Mouse (Mus musculus) intestine, embryonic 14.5 days (tissue): ENCODE data around the gene Ensa. TPM values are rescaled to one million over a fixed set of nuclear protein-coding genes. Genes with fewer than 3 reads are reported as not detected.

Experiments
- ATAC-seq: fragments of 200-750 bp; cut with Nextera tagmentation; replicated peaks from 2 replicates; pipeline ENCODE4 v1.8.0; 2017; ENCODE audit warnings: low read depth, moderate number of reproducible peaks, moderate TSS enrichment, moderate library complexity; ENCODE audit not compliant: low FRiP score, low TSS enrichment
- DNase-seq: peaks from one replicate; pipeline ENCODE4 v3.0.0-alpha.2; 2018; ENCODE audit warnings: low spot score
- H3K27ac ChIP-seq: fragments of 300-500 bp; sonication (generic); 2 replicates; pipeline ENCODE4 v1.5.1; 2014; ENCODE audit warnings: low read depth, mild to moderate bottlenecking, control low read depth
- H3K27me3 ChIP-seq: fragments of 300-500 bp; sonication (generic); replicated peaks from 2 replicates; pipeline ENCODE4 v1.6.1; 2014; ENCODE audit warnings: low read length, control low read depth; ENCODE audit not compliant: control insufficient read depth, insufficient read depth
- H3K36me3 ChIP-seq: fragments of 300-500 bp; sonication (generic); 2 replicates; pipeline ENCODE4 v1.6.1; 2014; ENCODE audit warnings: low read length, control low read depth; ENCODE audit not compliant: control insufficient read depth, insufficient read depth
- H3K4me1 ChIP-seq: fragments of 300-500 bp; sonication (generic); replicated peaks from 2 replicates; pipeline ENCODE4 v1.6.1; 2014; ENCODE audit warnings: low read length, control low read depth, mixed read lengths; ENCODE audit not compliant: control insufficient read depth, insufficient read depth
- H3K4me2 ChIP-seq: fragments of 300-500 bp; sonication (generic); 2 replicates; pipeline ENCODE4 v1.6.1; 2014; ENCODE audit warnings: low read length
- H3K4me3 ChIP-seq: fragments of 300-500 bp; sonication (generic); 2 replicates; pipeline ENCODE4 v1.5.1; 2014; ENCODE audit warnings: low read depth, low read length, control low read depth, mixed read lengths
- H3K9ac ChIP-seq: fragments of 300-500 bp; sonication (generic); 2 replicates; pipeline ENCODE4 v1.6.1; 2014; ENCODE audit warnings: mild to moderate bottlenecking, low read length
- H3K9me3 ChIP-seq: fragments of 300-500 bp; sonication (generic); 2 replicates; pipeline ENCODE4 v1.6.1; 2016; ENCODE audit warnings: low read length, control low read depth; ENCODE audit not compliant: control insufficient read depth
- WGBS: fragments of 180-500 bp; shearing (Covaris S2); extraction: QIAGEN DNeasy Blood & Tissue Kit; methylation state at CpG from one replicate; pipeline ENCODE4 v1.1.7; 2014; 5-methylcytosine and 5-hydroxymethylcytosine counted together
- polyA plus RNA-seq: library from polyadenylated mRNA; unstranded; fragments of >200 nt; fragmentation: Nextera tagmentation; extraction: Ambion mirVana; gene quantifications from 2 replicates; pipeline ENCODE4 v1.2.1, GENCODE M21; 2014

The Ensa gene
- polyA plus RNA-seq, 1 experiment from 2014 or later: 71.8 TPM

- H3K9me3 ChIP-seq: no peaks in the 10 kb centered on the region
- DNase-seq (no peak), ATAC-seq (no peak)
- H3K4me1 ChIP-seq: no peaks in the 10 kb centered on the region
- no peak overlapping the region for H3K9ac ChIP-seq
- WGBS: 68% methylated on average over 12 of the region's 12 CpGs
- H3K27me3 ChIP-seq: no peaks in the 10 kb centered on the region
- H3K36me3 ChIP-seq: peaks cover 92% of the 10 kb centered on the region
- H3K4me3 ChIP-seq: no peak overlapping the region
- H3K27ac ChIP-seq: no peak overlapping the region
- no peak overlapping the region for H3K4me2 ChIP-seq
Observed at GRCm38 (mm10) chr3:95632648-95633588, 8.1 kb downstream of the Ensa start.

GRCm38 (mm10) chr3:95635636-95636035 lies 10.8 kb downstream of the Ensa start:
- ATAC-seq: no peak
- Histone ChIP-seq H3K27me3 (no peaks in the 10 kb centered on the region), H3K36me3 (peaks cover 68% of the 10 kb centered on the region), H3K4me3 (no peak overlapping the region), H3K9ac (no peak overlapping the region), H3K4me1 (no peaks in the 10 kb centered on the region), H3K4me2 (no peak overlapping the region), H3K27ac (peak overlapping the region; percentile 38; the same call in 1 of the 2 replicates), H3K9me3 (no peaks in the 10 kb centered on the region)
- 49% methylated on average over 4 of the region's 4 CpGs for WGBS
- DNase-seq: no peak

GRCm38 (mm10) chr3:95636072-95636471 lies 11.3 kb downstream of the Ensa start:
- no peak for ATAC-seq
- 45% methylated on average over 4 of the region's 4 CpGs for WGBS
- DNase-seq: no peak
- no peak overlapping the region for H3K4me3 ChIP-seq
- H3K27ac ChIP-seq: no peak overlapping the region
- H3K9ac ChIP-seq: no peak overlapping the region
- no peaks in the 10 kb centered on the region for H3K9me3 ChIP-seq
- H3K4me2 ChIP-seq: no peak overlapping the region
- no peaks in the 10 kb centered on the region for H3K4me1 ChIP-seq
- no peaks in the 10 kb centered on the region for H3K27me3 ChIP-seq
- peaks cover 64% of the 10 kb centered on the region for H3K36me3 ChIP-seq

GRCm38 (mm10) chr3:95639694-95640093 lies 14.9 kb downstream of the Ensa start:
- Histone ChIP-seq H3K4me2 (no peak overlapping the region), H3K4me3 (no peak overlapping the region), H3K27me3 (no peaks in the 10 kb centered on the region), H3K9me3 (no peaks in the 10 kb centered on the region), H3K27ac (no peak overlapping the region), H3K9ac (no peak overlapping the region), H3K36me3 (peaks cover 29% of the 10 kb centered on the region), H3K4me1 (no peaks in the 10 kb centered on the region)
- WGBS: 95% methylated on average over 1 of the region's 1 CpGs
- no peak for ATAC-seq
- no peak for DNase-seq

GRCm38 (mm10) chr3:95643097-95643496 lies 18.3 kb downstream of the Ensa start:
- 75% methylated on average over 7 of the region's 7 CpGs for WGBS
- DNase-seq: no peak
- Histone ChIP-seq H3K27me3 (no peaks in the 10 kb centered on the region), H3K9ac (no peak overlapping the region), H3K4me2 (no peak overlapping the region), H3K9me3 (no peaks in the 10 kb centered on the region), H3K4me1 (no peaks in the 10 kb centered on the region), H3K27ac (no peak overlapping the region), H3K36me3 (peaks cover 2% of the 10 kb centered on the region; the same call in 1 of the 2 replicates), H3K4me3 (no peak overlapping the region)
- ATAC-seq: no peak

- no peak overlapping the region for H3K9ac ChIP-seq
- H3K4me2 ChIP-seq: no peak overlapping the region
- no peak overlapping the region for H3K27ac ChIP-seq
- WGBS: 57% methylated on average over 10 of the region's 10 CpGs
- H3K4me1 ChIP-seq: no peaks in the 10 kb centered on the region
- ATAC-seq (no peak), DNase-seq (no peak)
- no peaks in the 10 kb centered on the region for H3K36me3 ChIP-seq
- no peak overlapping the region for H3K4me3 ChIP-seq
- no peaks in the 10 kb centered on the region for H3K27me3 ChIP-seq
- H3K9me3 ChIP-seq: no peaks in the 10 kb centered on the region
Observed at GRCm38 (mm10) chr3:95645313-95646235, 20.8 kb downstream of the Ensa start.

GRCm38 (mm10) chr3:95648016-95648415 lies 23.2 kb downstream of the Ensa start:
- DNase-seq (no peak), ATAC-seq (no peak)
- H3K9me3 ChIP-seq: no peaks in the 10 kb centered on the region
- H3K27ac ChIP-seq: no peak overlapping the region
- no peak overlapping the region for H3K4me3 ChIP-seq
- no peaks in the 10 kb centered on the region for H3K27me3 ChIP-seq
- 89% methylated on average over 5 of the region's 5 CpGs for WGBS
- H3K4me2 ChIP-seq: no peak overlapping the region
- H3K36me3 ChIP-seq: no peaks in the 10 kb centered on the region
- no peak overlapping the region for H3K9ac ChIP-seq
- no peaks in the 10 kb centered on the region for H3K4me1 ChIP-seq

- peaks cover 9% of the 10 kb centered on the region for H3K4me1 ChIP-seq
- no peaks in the 10 kb centered on the region for H3K36me3 ChIP-seq
- no peak overlapping the region for H3K4me3 ChIP-seq
- ATAC-seq (no peak), DNase-seq (no peak)
- H3K27ac ChIP-seq: peak overlapping the region; percentile 44
- no peaks in the 10 kb centered on the region for H3K9me3 ChIP-seq
- H3K9ac ChIP-seq: no peak overlapping the region
- WGBS: 66% methylated on average over 6 of the region's 6 CpGs
- H3K4me2 ChIP-seq: no peak overlapping the region
- H3K27me3 ChIP-seq: no peaks in the 10 kb centered on the region
Observed at GRCm38 (mm10) chr3:95650276-95651032, 25.7 kb downstream of the Ensa start.
